Mouse (Mus musculus): ENCODE measurements around the gene Abcd2. TPM values are rescaled to one million over a fixed set of nuclear protein-coding genes. Genes with fewer than 3 reads are reported as not detected.

The Abcd2 gene
- polyA plus RNA-seq, 1 experiment from 2014 or later = 6.3 TPM

Other genes with a start within 250 kb of the Abcd2 start
- gene Kif21a, start 141.9 kb downstream of the Abcd2 start, polyA plus RNA-seq (2015; fragmentation: Nextera tagmentation; extraction: Ambion mirVana) = 2.0 and 2.3 TPM in 2 replicates
- 0.06 TPM in 2 replicates for gene CN725425, start 7.7 kb upstream of the Abcd2 start, polyA plus RNA-seq (2015; fragmentation: Nextera tagmentation; extraction: Ambion mirVana)